Mouse (Mus musculus) stomach, embryonic 16.5 days (tissue): ENCODE data around the gene Lbr. TPM values are rescaled to one million over a fixed set of nuclear protein-coding genes. Genes with fewer than 3 reads are reported as not detected.

Experiments
- ATAC-seq: fragments of 200-750 bp; cut with Nextera tagmentation; 2 replicates; pipeline ENCODE4 v1.8.0; 2017; ENCODE audit warnings: moderate number of reproducible peaks, moderate TSS enrichment; ENCODE audit not compliant: insufficient read depth, low FRiP score
- H3K27ac ChIP-seq: fragments of 300-500 bp; sonication (generic); 2 replicates; pipeline ENCODE4 v1.5.1; 2014; ENCODE audit warnings: low read length
- H3K27me3 ChIP-seq: fragments of 300-500 bp; sonication (generic); 2 replicates; pipeline ENCODE4 v1.6.1; 2014; ENCODE audit warnings: low read length, control low read depth, mixed read lengths; ENCODE audit not compliant: control insufficient read depth, insufficient read depth
- H3K36me3 ChIP-seq: fragments of 300-500 bp; sonication (generic); 2 replicates; pipeline ENCODE4 v1.6.1; 2014; ENCODE audit warnings: low read length; ENCODE audit not compliant: control insufficient read depth, insufficient read depth
- H3K4me1 ChIP-seq: fragments of 300-500 bp; sonication (generic); 2 replicates; pipeline ENCODE4 v1.6.1; 2014; ENCODE audit warnings: low read length, control low read depth, mixed read lengths; ENCODE audit not compliant: control insufficient read depth, insufficient read depth
- H3K4me2 ChIP-seq: fragments of 300-500 bp; sonication (generic); 2 replicates; pipeline ENCODE4 v1.6.1; 2014; ENCODE audit warnings: low read depth, low read length, mixed read lengths
- H3K4me3 ChIP-seq: fragments of 300-500 bp; sonication (generic); replicated peaks from 2 replicates; pipeline ENCODE4 v1.5.1; 2014; ENCODE audit warnings: mild to moderate bottlenecking, low read length
- H3K9ac ChIP-seq: fragments of 300-500 bp; sonication (generic); 2 replicates; pipeline ENCODE4 v1.6.1; 2014; ENCODE audit warnings: low read length
- H3K9me3 ChIP-seq: fragments of 300-500 bp; sonication (generic); replicated peaks from 2 replicates; pipeline ENCODE4 v1.6.1; 2016; ENCODE audit warnings: low read length, control low read depth; ENCODE audit not compliant: control insufficient read depth
- WGBS: fragments of 180-500 bp; shearing (Covaris S2); extraction: QIAGEN DNeasy Blood & Tissue Kit; methylation state at CpG from one replicate; pipeline ENCODE4 v1.1.7; 2014; 5-methylcytosine and 5-hydroxymethylcytosine counted together
- polyA plus RNA-seq: library from polyadenylated mRNA; unstranded; fragments of >200 nt; fragmentation: Nextera tagmentation; extraction: Ambion mirVana; gene quantifications from 2 replicates; pipeline ENCODE4 v1.2.1, GENCODE M21; 2015

Gene Lbr
- polyA plus RNA-seq, 1 experiment from 2014 or later = 127 TPM

DNA sequence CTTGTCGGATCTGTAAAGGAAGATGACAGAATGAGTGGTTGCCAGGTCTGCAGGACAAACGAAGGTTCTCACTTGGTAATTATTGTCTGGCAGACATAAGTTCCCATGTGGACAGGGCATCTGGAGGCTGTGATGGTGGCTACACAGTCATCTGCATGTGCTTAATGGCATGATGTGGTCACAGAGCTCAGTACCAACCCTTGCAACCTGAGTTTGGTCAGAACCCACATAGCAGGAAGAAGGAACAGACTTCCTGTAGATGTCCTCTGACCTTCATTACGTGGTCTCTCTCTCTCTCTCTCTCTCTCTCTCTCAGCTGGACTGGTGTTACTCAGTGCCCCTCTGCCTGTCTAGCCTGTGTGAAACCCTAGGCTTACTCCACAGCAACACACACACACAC lies 29.8 kb upstream of the Lbr start:
- Histone ChIP-seq H3K4me2 (no peak overlapping the region), H3K4me1 (no peaks in the 10 kb centered on the region), H3K9me3 (no peaks in the 10 kb centered on the region), H3K9ac (no peak overlapping the region), H3K36me3 (no peaks in the 10 kb centered on the region), H3K27me3 (no peaks in the 10 kb centered on the region), H3K27ac (no peak overlapping the region), H3K4me3 (no peak overlapping the region)
- no peak for ATAC-seq
- WGBS = 47% methylated on average over 3 of the region's 3 CpGs

DNA sequence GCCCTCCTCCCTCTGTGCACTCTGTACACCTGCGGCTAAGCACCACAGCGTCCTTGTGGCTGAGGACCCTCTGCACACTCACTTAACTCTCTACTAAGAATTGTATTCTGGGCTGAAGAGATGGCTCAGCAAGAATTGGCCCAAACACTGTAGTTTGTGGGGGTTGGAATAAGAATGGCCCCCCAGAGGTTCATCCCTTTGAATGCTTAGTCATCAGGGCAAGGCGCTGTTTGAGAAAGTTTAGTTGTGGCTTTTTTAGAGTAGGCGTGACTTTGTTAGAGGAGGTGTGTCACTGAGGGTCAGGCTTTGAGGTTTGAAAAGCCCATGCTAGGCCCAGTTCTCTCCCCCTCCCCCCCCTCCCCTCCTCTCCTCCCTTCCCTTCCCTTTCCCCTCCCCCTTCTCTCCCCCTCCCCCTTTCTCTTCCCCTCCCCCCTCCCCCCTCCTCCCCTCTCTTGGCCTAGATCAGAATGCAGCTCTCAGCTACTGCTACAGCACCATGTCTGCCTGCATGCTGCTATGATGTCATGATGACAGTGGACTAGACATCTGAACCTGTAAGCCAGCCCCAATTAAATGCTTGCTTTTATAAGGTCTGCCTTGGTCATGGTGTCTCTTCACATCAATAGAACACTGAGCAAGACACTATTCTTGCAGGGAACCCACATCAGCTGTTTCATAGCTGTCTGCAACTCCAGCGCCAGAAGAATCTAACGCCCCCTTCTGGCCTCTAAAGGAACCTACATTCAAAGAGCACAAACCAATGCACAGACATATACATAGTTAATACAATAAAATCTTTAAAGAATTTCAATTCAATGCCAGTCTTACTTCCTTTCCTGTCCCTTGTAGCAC lies 23.8 kb upstream of the Lbr start:
- Histone ChIP-seq H3K4me1 (peaks cover 11% of the 10 kb centered on the region), H3K4me3 (no peak overlapping the region), H3K9me3 (no peaks in the 10 kb centered on the region), H3K36me3 (no peaks in the 10 kb centered on the region), H3K27me3 (no peaks in the 10 kb centered on the region), H3K27ac (peak overlapping the region; percentile 78; the same call in 1 of the 2 replicates), H3K9ac (no peak overlapping the region), H3K4me2 (no peak overlapping the region)
- ATAC-seq = no peak
- WGBS = 74% methylated on average over 6 of the region's 6 CpGs

DNA sequence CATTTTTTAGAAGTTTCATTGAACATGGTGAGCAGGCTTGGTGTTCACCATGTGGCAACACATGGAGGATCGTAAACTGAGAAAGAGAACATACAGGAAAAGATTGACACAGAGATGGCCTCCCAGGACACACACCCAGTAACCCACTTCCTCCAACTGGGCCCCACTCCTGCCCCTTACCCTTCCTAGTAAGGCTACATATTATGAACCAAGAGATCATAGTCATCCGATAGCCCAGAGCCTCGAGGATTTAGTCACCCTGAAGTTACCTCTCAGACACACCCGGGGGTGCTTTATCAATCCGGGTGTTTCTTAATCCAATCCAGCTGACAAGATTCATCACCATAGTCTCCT lies 23.0 kb upstream of the Lbr start:
- Histone ChIP-seq H3K4me2 (no peak overlapping the region), H3K4me1 (peaks cover 11% of the 10 kb centered on the region), H3K4me3 (no peak overlapping the region), H3K9ac (peak overlapping the region; percentile 47; the same call in 1 of the 2 replicates), H3K27me3 (no peaks in the 10 kb centered on the region), H3K36me3 (no peaks in the 10 kb centered on the region), H3K9me3 (no peaks in the 10 kb centered on the region), H3K27ac (peak overlapping the region; percentile 78)
- WGBS = 64% methylated on average over 5 of the region's 5 CpGs
- no peak for ATAC-seq

DNA sequence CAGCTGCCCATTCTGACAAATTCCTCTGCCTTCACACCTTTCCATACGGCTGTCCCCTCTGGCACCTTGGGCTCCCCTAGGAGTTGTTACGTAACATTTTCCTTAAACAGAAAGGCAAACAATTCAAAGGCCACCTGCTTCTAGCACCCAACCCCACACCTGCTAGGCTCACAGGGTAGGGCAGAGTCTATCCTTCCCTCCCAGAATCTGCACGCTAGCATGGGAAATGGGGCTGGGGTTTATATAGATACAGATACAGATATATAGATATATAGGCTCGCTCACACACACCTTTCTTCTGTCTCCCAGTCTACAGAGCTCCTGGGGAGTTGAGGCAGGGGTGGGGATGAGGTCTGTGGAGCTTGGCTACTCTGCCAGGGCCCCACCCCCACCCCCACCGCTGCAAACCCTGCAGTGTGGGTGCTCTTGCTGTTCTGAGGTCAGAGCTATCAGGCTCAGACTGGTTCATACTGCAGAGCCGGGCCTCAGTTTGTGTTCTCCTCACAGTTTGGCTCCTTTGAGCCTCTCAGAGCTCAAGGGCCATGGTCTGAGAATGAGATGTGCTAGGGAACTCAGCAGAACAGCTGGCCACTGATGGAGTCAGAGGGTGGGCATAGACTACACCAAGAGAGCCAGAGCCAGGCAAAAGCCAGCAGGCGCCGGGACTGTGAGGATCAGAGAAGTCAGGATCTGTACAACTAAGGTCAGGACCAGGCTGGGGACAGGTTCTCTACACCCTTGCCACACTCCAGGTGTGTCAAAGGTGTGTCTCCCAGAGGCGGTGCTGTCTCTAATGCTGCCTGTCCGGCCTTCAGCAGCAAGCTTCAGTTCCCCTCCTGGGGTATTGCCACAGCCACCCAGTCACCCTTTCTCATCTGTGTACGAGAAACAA lies 22.4 kb upstream of the Lbr start:
- 57% methylated on average over 11 of the region's 11 CpGs for WGBS
- Histone ChIP-seq H3K4me1 (peaks cover 11% of the 10 kb centered on the region), H3K36me3 (no peaks in the 10 kb centered on the region), H3K9me3 (no peaks in the 10 kb centered on the region), H3K27me3 (no peaks in the 10 kb centered on the region), H3K4me2 (peak overlapping the region; percentile 11; the same call in 1 of the 2 replicates), H3K9ac (peak overlapping the region; percentile 47; the same call in 1 of the 2 replicates), H3K27ac (peak overlapping the region; percentile 78), H3K4me3 (no peak overlapping the region)
- ATAC-seq = peak; percentile 76

DNA sequence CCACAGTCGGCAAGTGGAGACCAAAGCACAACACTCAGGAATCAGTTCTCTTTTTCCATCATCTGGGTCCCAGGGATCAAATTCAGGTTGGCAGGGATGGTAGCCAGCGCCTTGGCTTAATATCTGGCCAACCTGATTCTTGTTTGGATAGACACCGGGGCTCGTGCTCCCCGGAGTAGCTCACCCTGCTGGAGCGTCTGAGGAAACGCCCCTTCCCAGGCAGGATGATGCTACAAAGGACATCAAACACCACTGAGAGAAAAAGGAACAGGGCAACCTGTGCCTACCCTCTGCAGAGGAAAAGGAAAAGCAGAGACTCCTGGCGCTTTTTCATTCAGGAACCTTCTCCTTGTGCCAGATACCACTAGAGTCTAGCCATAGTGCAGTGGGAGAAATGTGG lies 20.6 kb upstream of the Lbr start:
- H3K27ac ChIP-seq = no peak overlapping the region

DNA sequence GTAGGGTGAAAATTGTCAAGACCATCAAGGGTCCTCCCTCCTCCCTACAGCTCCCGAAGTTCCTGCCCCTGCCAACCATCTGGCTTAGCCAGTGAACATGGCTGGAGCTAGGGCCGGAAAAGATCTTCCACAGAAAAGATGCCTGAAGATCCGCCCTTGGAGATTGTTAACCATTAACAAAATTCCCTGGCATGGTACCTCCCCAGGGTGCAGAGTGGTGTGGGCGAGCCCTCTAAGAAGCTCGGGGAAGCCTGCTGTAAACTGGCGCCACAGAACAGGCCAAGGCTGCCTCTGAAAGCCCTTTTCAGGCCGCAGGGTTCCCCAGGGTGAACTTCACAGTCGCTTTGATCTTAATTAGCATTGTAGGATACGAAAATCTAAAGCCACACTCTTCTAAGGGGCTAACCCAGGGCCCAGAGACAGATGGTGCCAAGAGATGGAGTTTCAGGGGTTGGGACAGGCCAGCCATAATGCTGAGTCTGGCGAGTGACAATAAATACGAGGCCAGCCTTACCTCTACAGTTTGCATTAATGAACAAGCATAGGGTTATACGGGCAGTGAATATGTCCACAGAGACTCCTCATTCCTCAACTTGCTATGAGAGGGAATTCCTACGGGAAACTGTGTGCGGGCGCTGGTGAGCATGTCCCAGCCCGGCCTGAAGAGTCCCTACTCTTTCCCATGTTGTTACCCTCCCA lies 20.0 kb upstream of the Lbr start:
- ATAC-seq = no peak
- 0 out of 2 replicates have a peak overlapping the region, but pooled peaks have one; percentile 15 for H3K27ac ChIP-seq
- WGBS = 59% methylated on average over 16 of the region's 16 CpGs

More for the DNA sequence above, 20.6 kb upstream of the Lbr start:
- no peaks in the 10 kb centered on the region for H3K36me3 ChIP-seq
- WGBS = 34% methylated on average over 8 of the region's 8 CpGs
- H3K27me3 ChIP-seq = no peaks in the 10 kb centered on the region
- no peak overlapping the region for H3K9ac ChIP-seq
- H3K4me2 ChIP-seq = no peak overlapping the region
- H3K4me1 ChIP-seq = peaks cover 11% of the 10 kb centered on the region
- no peaks in the 10 kb centered on the region for H3K9me3 ChIP-seq
- ATAC-seq = no peak
- H3K4me3 ChIP-seq = no peak overlapping the region

DNA sequence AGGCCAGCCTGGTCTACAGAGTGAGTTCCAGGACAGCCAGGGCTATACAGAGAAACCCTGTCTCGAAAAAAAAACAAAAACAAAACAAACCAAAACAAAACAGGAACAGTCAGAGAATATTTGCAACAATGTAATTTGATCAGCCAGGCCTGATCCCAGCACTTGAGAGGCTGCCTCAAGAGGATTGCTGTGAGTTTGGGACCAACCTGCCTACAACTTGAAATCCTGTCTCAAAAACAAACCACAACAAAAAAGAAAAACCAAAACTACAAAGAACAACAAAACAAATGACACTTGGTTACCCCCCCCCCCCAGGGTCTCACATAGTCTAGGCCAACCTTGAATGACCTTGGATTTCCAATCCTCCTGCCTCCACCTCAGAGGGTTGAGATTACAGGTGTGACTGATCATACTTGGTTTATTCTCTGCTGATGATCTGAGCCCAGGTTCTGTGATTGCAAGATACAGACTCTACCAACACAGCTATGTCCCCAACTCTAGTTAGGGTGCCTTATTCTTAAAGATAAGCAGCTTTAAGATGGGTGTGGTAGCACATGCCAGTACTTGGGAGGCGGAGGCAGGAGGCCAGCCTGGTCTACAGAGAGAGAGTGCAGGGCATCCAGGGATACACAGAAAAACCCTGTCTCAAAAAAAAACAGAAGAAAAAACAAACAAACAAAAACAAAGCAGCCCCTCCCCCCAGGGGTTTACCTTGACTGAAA lies 18.5 kb upstream of the Lbr start:
- H3K4me2 ChIP-seq = no peak overlapping the region
- no peak overlapping the region for H3K9ac ChIP-seq
- H3K4me3 ChIP-seq = no peak overlapping the region
- peaks cover 11% of the 10 kb centered on the region for H3K4me1 ChIP-seq
- ATAC-seq = no peak
- no peaks in the 10 kb centered on the region for H3K27me3 ChIP-seq
- H3K9me3 ChIP-seq = no peaks in the 10 kb centered on the region
- H3K36me3 ChIP-seq = no peaks in the 10 kb centered on the region
- 67% methylated on average over 2 of the region's 2 CpGs for WGBS
- peak overlapping the region; percentile 25; the same call in 1 of the 2 replicates for H3K27ac ChIP-seq

More for the DNA sequence above, 20.0 kb upstream of the Lbr start:
- H3K27me3 ChIP-seq = no peaks in the 10 kb centered on the region
- no peaks in the 10 kb centered on the region for H3K36me3 ChIP-seq
- H3K9ac ChIP-seq = no peak overlapping the region
- H3K9me3 ChIP-seq = no peaks in the 10 kb centered on the region
- H3K4me3 ChIP-seq = no peak overlapping the region
- H3K4me2 ChIP-seq = no peak overlapping the region
- H3K4me1 ChIP-seq = peaks cover 11% of the 10 kb centered on the region

DNA sequence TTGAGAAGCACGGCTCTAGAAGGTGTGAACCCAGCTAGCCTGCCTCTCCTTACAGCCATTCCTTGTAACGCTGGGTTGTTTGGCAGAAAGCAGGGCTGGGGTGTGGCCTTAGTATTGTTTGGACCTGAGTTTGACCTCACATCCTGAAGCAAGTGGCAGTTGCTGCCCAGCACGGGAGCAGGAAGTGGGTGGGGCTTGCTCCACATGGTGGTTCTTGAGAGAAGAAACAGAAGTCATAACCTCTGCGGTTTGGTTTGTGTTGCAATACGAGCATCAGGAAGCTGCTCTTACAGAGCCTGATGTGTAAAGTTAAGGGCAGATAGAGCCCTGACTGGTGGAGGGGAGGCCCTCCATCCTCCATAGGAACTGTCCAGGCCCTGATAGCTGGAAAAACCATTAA lies 17.8 kb upstream of the Lbr start:
- 12% methylated on average over 5 of the region's 5 CpGs for WGBS
- no peak overlapping the region for H3K9ac ChIP-seq
- peaks cover 6% of the 10 kb centered on the region for H3K4me1 ChIP-seq
- H3K4me2 ChIP-seq = no peak overlapping the region
- ATAC-seq = peak; percentile 80
- H3K36me3 ChIP-seq = no peaks in the 10 kb centered on the region
- no peaks in the 10 kb centered on the region for H3K9me3 ChIP-seq
- H3K4me3 ChIP-seq = no peak overlapping the region
- peak overlapping the region; percentile 25; the same call in 1 of the 2 replicates for H3K27ac ChIP-seq
- H3K27me3 ChIP-seq = no peaks in the 10 kb centered on the region
